Mouse (Mus musculus) limb, embryonic 15.5 days (tissue): ENCODE data around the gene Map3k21. TPM values are rescaled to one million over a fixed set of nuclear protein-coding genes. Genes with fewer than 3 reads are reported as not detected.

ENCODE experiments used
- ATAC-seq: fragments of 200-750 bp; cut with Nextera tagmentation; 2 replicates; pipeline ENCODE4 v1.8.0; 2017; ENCODE audit warnings: low read depth, moderate TSS enrichment; ENCODE audit not compliant: insufficient number of reproducible peaks, low FRiP score, low TSS enrichment
- H3K27ac ChIP-seq: fragments of 300-500 bp; sonication (generic); 2 replicates; pipeline ENCODE4 v1.5.1; 2015; ENCODE audit warnings: moderate library complexity, mild to moderate bottlenecking, inconsistent platforms
- H3K27me3 ChIP-seq: fragments of 300-500 bp; sonication (generic); 2 replicates; pipeline ENCODE4 v1.6.1; 2015; ENCODE audit warnings: inconsistent platforms
- H3K36me3 ChIP-seq: fragments of 300-500 bp; sonication (generic); 2 replicates; pipeline ENCODE4 v1.6.1; 2015; ENCODE audit warnings: inconsistent platforms
- H3K4me1 ChIP-seq: fragments of 300-500 bp; sonication (generic); 2 replicates; pipeline ENCODE4 v1.6.1; 2015; ENCODE audit warnings: inconsistent platforms
- H3K4me2 ChIP-seq: fragments of 300-500 bp; sonication (generic); 2 replicates; pipeline ENCODE4 v1.6.1; 2015; ENCODE audit warnings: mild to moderate bottlenecking, inconsistent platforms
- H3K4me3 ChIP-seq: fragments of 300-500 bp; sonication (generic); 2 replicates; pipeline ENCODE4 v1.5.1; 2015; ENCODE audit warnings: mild to moderate bottlenecking, inconsistent platforms
- H3K9ac ChIP-seq: fragments of 300-500 bp; sonication (generic); 2 replicates; pipeline ENCODE4 v1.6.1; 2015; ENCODE audit warnings: inconsistent platforms
- H3K9me3 ChIP-seq: fragments of 300-500 bp; sonication (generic); 2 replicates; pipeline ENCODE4 v1.6.1; 2016; ENCODE audit warnings: inconsistent platforms
- WGBS: fragments of 180-500 bp; shearing (Covaris S2); methylation state at CpG from one replicate; pipeline ENCODE4 v1.1.7; 2015; 5-methylcytosine and 5-hydroxymethylcytosine counted together
- polyA plus RNA-seq: library from polyadenylated mRNA; unstranded; fragments of >200 nt; fragmentation: Nextera tagmentation; extraction: Ambion mirVana; gene quantifications from 2 replicates; pipeline ENCODE4 v1.2.1, GENCODE M21; 2015

The Map3k21 gene
- polyA plus RNA-seq, 1 experiment from 2014 or later, result 0.27 TPM

DNA sequence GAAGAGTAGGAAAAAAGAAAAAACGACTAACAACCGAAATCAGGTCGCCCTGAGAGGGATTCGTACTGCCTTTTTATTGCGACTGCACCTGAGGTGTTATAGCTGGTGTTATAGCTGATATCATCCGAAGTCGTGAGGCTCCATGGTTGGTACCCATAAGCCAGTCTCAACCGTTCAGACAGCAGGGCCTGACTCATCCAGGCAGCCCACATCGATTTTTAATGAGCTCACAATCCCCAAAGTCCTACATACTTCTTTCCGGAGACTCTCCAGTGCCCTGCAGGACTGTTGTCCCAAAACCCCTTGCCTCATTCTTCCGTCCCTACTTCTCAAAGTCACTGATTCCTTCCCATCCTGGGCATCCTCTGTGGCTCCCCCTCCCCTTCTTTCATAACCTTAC is 12.9 kb upstream of the Map3k21 start:
- H3K27ac ChIP-seq, result no peak overlapping the region
- 54% methylated on average over 11 of the region's 11 CpGs for WGBS
- H3K27me3 ChIP-seq, result peaks cover 33% of the 10 kb centered on the region
- peaks cover 7% of the 10 kb centered on the region for H3K4me1 ChIP-seq
- H3K9ac ChIP-seq, result no peak overlapping the region
- H3K4me2 ChIP-seq, result no peak overlapping the region
- H3K4me3 ChIP-seq, result no peak overlapping the region
- H3K9me3 ChIP-seq, result no peaks in the 10 kb centered on the region
- no peak for ATAC-seq
- H3K36me3 ChIP-seq, result no peaks in the 10 kb centered on the region

DNA sequence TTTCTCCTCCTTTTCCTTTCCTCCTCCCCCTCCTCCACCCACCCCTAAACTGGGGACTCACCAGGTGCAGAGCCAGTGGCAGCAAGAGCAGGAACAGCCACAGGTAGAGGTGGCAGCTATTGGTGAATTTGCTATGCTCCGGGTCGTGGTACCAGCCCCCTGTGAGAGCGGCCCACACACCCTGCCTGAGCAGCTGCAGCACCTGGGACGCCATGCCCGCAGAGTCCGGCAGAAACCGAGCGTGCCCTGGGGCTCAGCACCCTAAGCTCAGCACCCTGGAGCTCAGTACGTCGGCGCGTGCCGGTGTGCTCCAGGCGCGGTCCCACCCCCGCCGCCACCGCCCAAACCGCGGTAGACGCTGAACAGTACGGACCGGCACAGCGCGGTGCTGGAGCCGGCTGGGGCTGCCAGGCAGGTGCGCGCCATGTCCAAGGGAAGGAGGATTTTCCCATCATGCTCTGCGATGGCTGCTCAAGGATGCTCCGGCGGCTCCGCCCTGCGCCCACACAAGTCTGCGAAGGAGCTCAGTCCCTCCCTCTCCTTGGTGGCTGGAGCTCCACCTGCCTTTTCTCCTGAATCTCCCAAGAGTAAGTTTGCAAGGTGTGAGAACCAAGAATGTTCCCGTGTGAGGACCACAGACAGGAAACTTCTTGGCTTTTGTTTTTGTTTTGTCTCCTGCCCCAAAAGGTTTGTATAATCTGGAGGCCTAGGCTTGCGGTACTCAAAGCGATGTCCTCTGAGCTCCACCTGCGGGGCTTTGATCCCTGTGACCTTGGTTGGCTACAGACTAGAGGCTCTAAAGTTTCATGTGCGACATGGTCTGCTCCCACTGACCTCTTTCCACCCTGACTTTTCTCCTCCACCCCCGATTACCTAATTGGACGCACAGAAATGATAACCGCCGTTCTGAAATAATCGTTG is 12.1 kb upstream of the Map3k21 start, which contains the start of gene Pcnx2:
Pcnx2 (minus strand) TSS at position 450 of the 921 bp plus-strand sequence.
- peaks cover 33% of the 10 kb centered on the region for H3K27me3 ChIP-seq
- H3K27ac ChIP-seq, result no peak within 1 kb of the TSS
- 5% methylated on average over 44 of the region's 44 CpGs for whole genome bisulfite sequencing
- peaks cover 7% of the 10 kb centered on the region for H3K4me1 ChIP-seq
- no peaks in the 10 kb centered on the region for H3K36me3 ChIP-seq
- no peaks in the 10 kb centered on the region for H3K9me3 ChIP-seq
- ATAC-seq, result no peak
- peak within 1 kb of the TSS; percentile 23; the same call in 1 of the 2 replicates for H3K4me3 ChIP-seq
- no peak within 1 kb of the TSS for H3K9ac ChIP-seq
- H3K4me2 ChIP-seq, result peak within 1 kb of the TSS; percentile 25

DNA sequence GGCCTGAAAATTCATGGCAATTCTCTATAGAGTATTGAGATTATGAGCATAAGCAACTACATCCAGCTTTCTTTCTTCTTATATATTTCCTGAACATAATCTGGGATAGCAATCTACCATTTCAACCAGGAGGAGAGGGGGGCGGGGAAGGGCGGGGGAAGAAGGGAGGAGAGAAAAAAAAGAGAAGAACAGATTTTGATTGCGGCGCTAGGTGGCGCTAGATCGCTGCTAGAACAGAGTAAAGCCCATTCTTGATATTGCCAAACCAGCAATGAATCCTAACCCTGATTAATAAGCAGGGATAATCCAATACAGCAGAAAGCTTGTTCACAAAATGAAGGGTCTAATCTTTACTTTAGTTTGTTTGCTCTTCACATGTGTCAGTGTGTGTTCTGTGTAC is 11.4 kb upstream of the Map3k21 start:
- H3K36me3 ChIP-seq, result no peaks in the 10 kb centered on the region
- no peak overlapping the region for H3K4me3 ChIP-seq
- H3K4me1 ChIP-seq, result peaks cover 7% of the 10 kb centered on the region
- ATAC-seq, result no peak
- WGBS, result under 1% methylated on average over 6 of the region's 6 CpGs
- H3K4me2 ChIP-seq, result no peak overlapping the region
- H3K27me3 ChIP-seq, result peaks cover 33% of the 10 kb centered on the region
- H3K9me3 ChIP-seq, result no peaks in the 10 kb centered on the region
- H3K9ac ChIP-seq, result no peak overlapping the region
- no peak overlapping the region for H3K27ac ChIP-seq

DNA sequence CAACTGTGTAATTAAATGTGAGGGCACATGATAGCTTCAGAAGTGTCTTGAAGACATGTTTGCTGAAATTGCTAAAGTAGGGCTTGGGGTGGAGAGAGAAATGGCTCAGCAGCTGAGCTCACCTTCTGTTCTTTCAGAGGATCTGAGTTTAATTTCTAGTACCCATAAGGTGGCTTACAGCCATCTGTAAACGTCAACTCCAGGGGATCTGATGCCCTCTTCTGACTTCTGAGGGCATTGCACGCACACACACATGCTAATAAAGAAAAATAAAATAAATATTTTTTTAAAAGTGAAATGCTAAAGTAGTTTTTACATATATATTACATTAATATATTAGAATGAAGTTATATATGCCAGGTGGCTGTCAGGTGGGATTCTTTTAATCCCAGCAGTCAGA is 9.1 kb upstream of the Map3k21 start:
- H3K4me3 ChIP-seq, result no peak overlapping the region
- H3K9me3 ChIP-seq, result no peaks in the 10 kb centered on the region
- H3K36me3 ChIP-seq, result no peaks in the 10 kb centered on the region
- WGBS, result 24% methylated on average over 2 of the region's 2 CpGs
- no peak overlapping the region for H3K27ac ChIP-seq
- ATAC-seq, result no peak
- H3K9ac ChIP-seq, result no peak overlapping the region
- peaks cover 7% of the 10 kb centered on the region for H3K4me1 ChIP-seq
- no peak overlapping the region for H3K4me2 ChIP-seq
- H3K27me3 ChIP-seq, result peaks cover 23% of the 10 kb centered on the region

DNA sequence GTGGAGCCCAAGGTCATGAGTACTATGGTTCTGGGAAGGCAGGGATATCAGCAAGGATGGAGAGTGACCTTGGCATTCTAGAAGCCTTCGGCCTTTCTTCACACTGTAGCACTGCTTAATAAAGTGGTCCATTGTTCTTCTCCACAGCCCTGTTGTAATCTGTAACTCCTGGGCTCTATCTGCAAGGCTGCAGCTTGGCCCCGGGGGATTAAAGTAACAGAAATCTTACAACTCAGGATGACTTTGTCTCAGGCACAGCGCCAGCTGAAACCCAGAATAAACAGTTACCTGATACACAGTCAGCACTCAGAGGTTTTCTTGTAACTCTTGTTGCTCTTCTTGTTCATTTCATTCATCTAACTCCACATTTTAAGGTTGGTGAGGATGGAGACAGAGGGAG is 7.7 kb upstream of the Map3k21 start:
- 64% methylated on average over 3 of the region's 3 CpGs for WGBS
- Histone ChIP-seq H3K27me3 (peaks cover 16% of the 10 kb centered on the region), H3K4me3 (no peak overlapping the region), H3K36me3 (no peaks in the 10 kb centered on the region), H3K9me3 (no peaks in the 10 kb centered on the region; the same call in 1 of the 2 replicates), H3K9ac (no peak overlapping the region), H3K4me1 (peaks cover 7% of the 10 kb centered on the region), H3K27ac (no peak overlapping the region), H3K4me2 (no peak overlapping the region)
- ATAC-seq, result no peak

DNA sequence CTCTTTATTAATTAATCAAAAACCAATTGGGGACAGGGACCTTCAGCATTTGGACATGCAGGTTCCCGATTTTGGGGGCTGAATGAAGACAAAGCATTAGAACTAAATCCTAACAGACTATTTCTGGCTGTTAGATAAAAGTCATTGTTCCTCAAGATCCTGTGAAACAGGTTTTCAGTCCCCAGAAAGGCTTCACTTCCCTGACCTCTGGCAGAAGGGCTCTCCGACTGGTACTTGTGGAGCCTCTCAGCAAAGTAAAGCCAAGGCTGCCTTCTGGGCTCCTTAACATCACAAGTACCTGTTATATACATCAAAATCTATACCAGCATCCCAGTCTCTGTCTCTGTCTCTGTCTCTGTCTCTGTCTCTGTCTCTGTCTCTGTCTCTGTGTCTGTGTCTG is 4.9 kb upstream of the Map3k21 start:
- no peaks in the 10 kb centered on the region for H3K36me3 ChIP-seq
- no peak overlapping the region for H3K4me2 ChIP-seq
- no peak overlapping the region for H3K9ac ChIP-seq
- no peak overlapping the region for H3K4me3 ChIP-seq
- H3K4me1 ChIP-seq, result peaks cover 8% of the 10 kb centered on the region
- no peak for ATAC-seq
- peaks cover 25% of the 10 kb centered on the region for H3K27me3 ChIP-seq
- WGBS, result 72% methylated on average over 2 of the region's 2 CpGs
- H3K27ac ChIP-seq, result no peak overlapping the region
- no peaks in the 10 kb centered on the region; the same call in 1 of the 2 replicates for H3K9me3 ChIP-seq

DNA sequence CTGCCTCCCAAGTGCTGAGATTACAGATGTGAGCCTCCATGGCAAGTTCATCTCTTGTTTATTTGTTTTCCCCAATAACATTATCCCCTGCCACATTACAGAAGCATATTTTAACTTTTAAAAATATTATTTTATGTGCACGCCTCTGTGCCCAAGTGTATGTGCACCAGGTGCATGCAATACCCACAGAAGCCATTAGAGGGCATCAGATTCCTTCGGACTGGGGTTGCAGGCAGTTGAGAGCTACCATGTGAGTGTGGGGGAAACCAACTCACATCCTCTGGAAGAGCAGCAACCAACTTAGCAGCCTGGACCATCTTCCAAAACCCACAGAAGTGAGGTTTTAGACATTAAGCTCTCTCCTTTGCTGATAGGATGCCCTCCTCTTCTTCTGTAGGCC is 2.9 kb upstream of the Map3k21 start:
- H3K9ac ChIP-seq, result no peak overlapping the region
- H3K9me3 ChIP-seq, result no peaks in the 10 kb centered on the region; the same call in 1 of the 2 replicates
- WGBS, result 77% methylated on average over 2 of the region's 2 CpGs
- peaks cover 20% of the 10 kb centered on the region for H3K4me1 ChIP-seq
- H3K36me3 ChIP-seq, result no peaks in the 10 kb centered on the region
- no peak overlapping the region for H3K27ac ChIP-seq
- H3K27me3 ChIP-seq, result peaks cover 45% of the 10 kb centered on the region
- no peak overlapping the region for H3K4me2 ChIP-seq
- no peak for ATAC-seq
- no peak overlapping the region for H3K4me3 ChIP-seq

DNA sequence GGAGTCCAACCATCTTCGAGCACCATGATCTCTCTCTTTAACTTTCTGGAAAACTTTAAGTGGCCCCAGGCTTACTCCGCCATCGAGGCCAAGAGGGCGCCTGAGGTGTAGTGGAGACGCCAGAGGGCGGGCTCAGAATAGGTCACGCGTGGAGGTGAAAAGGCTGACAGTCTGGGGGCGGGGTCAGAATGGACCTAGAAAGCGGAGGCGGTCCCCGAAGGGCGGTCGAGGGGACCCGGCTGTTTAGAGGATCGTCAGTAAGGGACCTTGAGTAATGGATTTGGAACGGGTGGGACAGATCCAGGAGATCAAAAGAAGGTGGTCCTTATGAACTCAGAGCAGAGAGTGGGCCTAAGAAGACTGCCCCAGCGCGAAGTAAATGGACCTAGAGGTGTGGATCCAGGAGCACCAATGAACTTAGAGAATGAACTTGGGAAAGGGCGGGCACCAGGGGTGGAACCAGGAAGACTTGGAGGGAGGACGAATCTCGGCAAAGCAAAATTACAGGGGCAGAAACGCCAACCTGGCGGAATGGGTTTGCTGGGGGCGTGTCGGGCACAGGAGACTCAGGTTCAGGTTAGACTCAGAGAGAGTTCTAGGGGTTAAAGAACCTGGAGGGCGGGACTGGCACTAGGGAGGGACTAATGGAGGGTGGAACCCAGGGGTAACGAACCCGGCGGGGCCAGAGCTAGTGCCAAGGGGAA is 437 bp upstream of the Map3k21 start:
- no peak overlapping the region for H3K27ac ChIP-seq

DNA sequence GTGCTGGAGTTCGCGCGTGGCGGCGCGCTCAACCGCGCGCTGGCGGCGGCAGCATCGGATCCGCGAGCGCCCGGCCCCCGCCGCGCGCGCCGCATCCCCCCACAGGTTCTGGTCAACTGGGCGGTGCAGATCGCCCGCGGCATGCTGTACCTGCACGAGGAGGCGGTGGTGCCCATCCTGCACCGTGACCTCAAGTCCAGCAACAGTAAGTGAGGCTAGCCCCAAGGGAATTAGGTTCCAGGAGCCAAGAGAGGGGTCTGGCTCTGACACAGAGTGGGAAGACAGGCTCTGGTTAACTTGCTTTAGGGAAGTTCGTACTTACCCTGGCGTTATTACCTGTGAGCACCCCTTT is 955 bp downstream of the Map3k21 start:
- H3K4me2 ChIP-seq, result peak overlapping the region; percentile 97
- peaks cover 20% of the 10 kb centered on the region for H3K4me1 ChIP-seq
- peak overlapping the region; percentile 50 for H3K4me3 ChIP-seq
- H3K27ac ChIP-seq, result no peak overlapping the region
- no peak for ATAC-seq
- H3K27me3 ChIP-seq, result peaks cover 64% of the 10 kb centered on the region
- 1% methylated on average over 31 of the region's 31 CpGs for WGBS
- H3K9ac ChIP-seq, result peak overlapping the region; percentile 18; the same call in 1 of the 2 replicates
- no peaks in the 10 kb centered on the region for H3K36me3 ChIP-seq
- no peaks in the 10 kb centered on the region; the same call in 1 of the 2 replicates for H3K9me3 ChIP-seq

More for the DNA sequence above, 437 bp upstream of the Map3k21 start:
- Histone ChIP-seq H3K27me3 (peaks cover 58% of the 10 kb centered on the region), H3K9ac (no peak overlapping the region), H3K4me1 (peaks cover 20% of the 10 kb centered on the region), H3K36me3 (no peaks in the 10 kb centered on the region), H3K9me3 (no peaks in the 10 kb centered on the region; the same call in 1 of the 2 replicates), H3K4me3 (peak overlapping the region; percentile 50), H3K4me2 (peak overlapping the region; percentile 97)
- ATAC-seq, result peak; percentile 14; the same call in 1 of the 2 replicates
- 5% methylated on average over 30 of the region's 30 CpGs for WGBS

DNA sequence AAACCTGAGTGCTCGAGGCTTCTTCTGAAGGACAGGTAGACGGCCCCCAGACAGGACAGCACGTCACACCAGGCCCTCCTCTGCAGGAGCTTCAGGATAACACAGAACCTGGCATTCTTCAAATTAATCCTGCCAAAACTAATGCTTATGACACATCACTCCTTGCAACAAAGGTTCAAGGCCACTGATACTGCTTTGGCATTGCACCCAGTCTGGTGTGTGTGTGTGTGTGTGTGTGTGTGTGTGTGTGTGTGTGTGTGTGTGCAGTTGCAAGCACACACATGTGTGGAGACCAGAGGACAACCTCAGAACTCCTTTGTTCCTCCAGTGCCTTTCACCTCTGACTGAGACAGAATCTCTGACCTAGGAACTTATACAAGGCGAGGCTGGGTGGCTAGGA is 3.0 kb downstream of the Map3k21 start:
- H3K36me3 ChIP-seq, result no peaks in the 10 kb centered on the region
- no peak overlapping the region for H3K27ac ChIP-seq
- H3K27me3 ChIP-seq, result peaks cover 63% of the 10 kb centered on the region
- no peaks in the 10 kb centered on the region for H3K9me3 ChIP-seq
- H3K4me1 ChIP-seq, result peaks cover 20% of the 10 kb centered on the region
- H3K4me3 ChIP-seq, result no peak overlapping the region
- no peak overlapping the region for H3K9ac ChIP-seq
- no peak for ATAC-seq
- H3K4me2 ChIP-seq, result no peak overlapping the region
- WGBS, result 77% methylated on average over 4 of the region's 4 CpGs

DNA sequence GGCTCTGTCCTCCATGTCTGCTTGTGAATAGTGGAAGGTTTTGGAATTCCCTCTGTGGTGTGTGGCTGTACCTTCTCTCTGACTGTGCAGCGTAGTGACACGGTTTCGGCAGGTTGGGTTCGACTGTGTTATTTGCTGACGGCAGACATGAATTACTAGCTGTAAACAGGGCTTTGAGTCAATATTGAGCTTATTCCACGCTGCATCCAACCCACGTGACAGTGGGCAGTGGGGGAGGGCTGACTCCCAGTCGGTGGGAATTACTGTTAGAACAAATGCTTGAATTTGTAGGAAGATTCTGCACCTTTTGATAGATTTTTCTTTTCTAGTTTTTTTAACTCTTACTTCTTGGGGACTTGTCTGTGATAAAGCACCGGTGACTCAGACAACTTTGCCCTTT is 4.1 kb downstream of the Map3k21 start:
- no peak overlapping the region for H3K4me2 ChIP-seq
- peaks cover 51% of the 10 kb centered on the region for H3K27me3 ChIP-seq
- no peak overlapping the region for H3K27ac ChIP-seq

DNA sequence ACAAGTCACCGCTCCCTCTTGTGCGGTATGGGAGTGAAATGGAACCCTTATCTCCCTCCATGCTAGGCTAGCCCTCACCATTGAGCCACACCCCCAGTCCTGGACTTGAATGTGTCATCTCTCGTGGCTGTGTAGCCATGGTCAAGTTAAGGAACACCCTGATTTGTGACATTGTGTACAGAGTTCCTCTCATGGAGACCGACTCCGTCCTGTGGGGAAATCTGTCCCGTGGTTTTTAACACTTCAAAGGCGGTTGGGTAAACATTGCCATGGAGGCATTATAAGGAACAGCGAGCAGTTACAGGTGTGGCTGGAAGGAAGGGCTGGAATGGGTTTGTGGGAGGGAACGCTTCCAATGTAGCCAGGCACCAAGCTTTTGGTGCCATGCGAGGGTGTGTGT is 6.8 kb downstream of the Map3k21 start:
- no peaks in the 10 kb centered on the region for H3K9me3 ChIP-seq
- no peak for ATAC-seq
- H3K36me3 ChIP-seq, result no peaks in the 10 kb centered on the region
- H3K4me3 ChIP-seq, result no peak overlapping the region
- no peak overlapping the region for H3K4me2 ChIP-seq
- no peak overlapping the region for H3K9ac ChIP-seq
- peaks cover 5% of the 10 kb centered on the region; the same call in 1 of the 2 replicates for H3K4me1 ChIP-seq
- no peak overlapping the region for H3K27ac ChIP-seq
- WGBS, result 66% methylated on average over 10 of the region's 10 CpGs
- peaks cover 25% of the 10 kb centered on the region for H3K27me3 ChIP-seq

More for the DNA sequence above, 4.1 kb downstream of the Map3k21 start:
- no peak overlapping the region for H3K4me3 ChIP-seq
- no peaks in the 10 kb centered on the region for H3K9me3 ChIP-seq
- H3K4me1 ChIP-seq, result peaks cover 20% of the 10 kb centered on the region
- no peaks in the 10 kb centered on the region for H3K36me3 ChIP-seq
- 64% methylated on average over 9 of the region's 9 CpGs for WGBS
- ATAC-seq, result no peak
- H3K9ac ChIP-seq, result no peak overlapping the region
